Mouse (Mus musculus): ENCODE data around the gene Btnl10.

Gene Btnl10

DNA sequence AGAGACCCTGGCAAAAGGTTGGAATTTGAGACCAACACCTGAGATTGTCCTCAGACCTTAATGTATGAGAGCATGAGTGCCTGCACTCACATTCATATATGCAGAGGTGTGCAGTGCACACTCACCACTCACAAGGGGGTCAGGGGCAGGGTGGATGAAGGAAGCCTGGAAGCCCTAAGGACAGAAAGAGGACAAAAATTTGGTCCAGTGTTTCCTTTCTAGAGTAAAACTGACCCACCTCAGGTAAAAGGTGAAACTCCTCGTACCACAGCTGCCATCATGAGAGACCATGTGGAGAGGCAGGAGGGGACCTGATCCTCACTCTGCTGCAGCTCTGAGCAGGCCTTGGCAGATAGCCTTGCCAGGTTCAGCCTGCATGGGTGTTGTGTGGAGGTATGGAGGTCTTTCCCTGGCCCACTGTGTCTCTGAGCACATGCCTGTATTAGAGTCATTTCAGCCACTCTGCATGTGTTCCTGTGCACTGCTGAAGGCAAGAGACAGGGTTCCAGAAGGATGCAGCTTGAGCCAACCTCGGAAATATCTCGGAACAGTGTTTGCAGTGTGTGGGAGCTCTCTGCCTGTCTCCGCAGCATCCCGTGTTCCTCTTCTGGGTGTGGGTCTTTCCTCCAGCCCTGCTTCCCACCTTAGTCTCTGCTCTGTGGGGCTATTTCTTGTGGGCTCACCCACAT, 39.7 kb downstream of the Btnl10 start:
- in situ Hi-C loops (cut with MboI; ENCODE audit: low sequenced_read_pairs), result no loop called here

DNA sequence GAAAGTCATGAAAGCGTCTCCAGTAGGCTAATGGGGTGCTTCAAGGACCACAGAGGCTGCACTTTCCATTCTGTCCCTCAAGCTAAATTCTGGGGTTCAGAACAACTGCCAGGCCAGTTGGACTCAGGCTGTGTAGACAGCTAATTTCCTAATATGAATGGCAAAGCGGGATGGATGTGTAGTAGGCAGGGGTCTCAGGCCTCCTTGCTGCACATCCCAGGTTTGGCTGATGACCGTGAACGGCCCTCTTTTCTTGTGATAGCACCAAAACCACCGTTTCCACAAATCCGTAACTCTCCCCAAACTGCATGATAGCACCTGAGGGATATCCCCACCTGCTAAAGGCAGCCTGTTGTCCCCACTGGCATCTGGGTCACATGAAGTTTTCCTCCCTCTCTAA, 40.8 kb downstream of the Btnl10 start:
- in situ Hi-C loops (cut with MboI; ENCODE audit: low sequenced_read_pairs), result no loop called here

DNA sequence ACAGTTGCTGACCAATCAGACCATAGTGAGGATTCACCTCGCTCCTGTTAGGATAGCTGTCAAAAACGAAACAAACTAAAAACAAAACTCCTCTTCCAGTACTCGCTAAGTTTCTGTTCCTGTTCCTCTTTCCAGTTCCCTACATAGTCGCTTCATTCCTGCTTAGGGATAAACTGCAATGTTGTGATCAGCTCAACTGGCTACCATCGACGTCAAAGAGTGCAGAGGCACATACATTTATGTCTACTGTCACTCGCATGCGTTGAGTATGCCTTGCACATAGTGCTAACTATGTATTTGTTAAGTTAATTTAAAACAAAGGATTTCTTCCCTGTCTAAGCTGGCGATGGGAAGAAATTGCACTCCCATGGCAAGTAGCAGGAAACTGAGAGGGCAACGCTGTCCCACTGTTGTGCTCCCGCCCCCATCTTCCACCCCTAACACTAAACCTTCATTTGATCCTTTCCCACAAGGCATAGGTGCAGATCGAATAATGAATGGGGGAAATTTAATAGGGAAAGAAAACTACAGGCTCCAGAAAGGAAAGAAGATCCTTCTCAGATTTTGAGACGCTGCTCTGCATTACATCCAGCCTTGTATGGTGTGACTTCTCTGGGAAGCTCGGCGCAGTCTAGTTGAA, 41.6 kb downstream of the Btnl10 start:
- in situ Hi-C loops (cut with MboI; ENCODE audit: low sequenced_read_pairs), result no loop called here

DNA sequence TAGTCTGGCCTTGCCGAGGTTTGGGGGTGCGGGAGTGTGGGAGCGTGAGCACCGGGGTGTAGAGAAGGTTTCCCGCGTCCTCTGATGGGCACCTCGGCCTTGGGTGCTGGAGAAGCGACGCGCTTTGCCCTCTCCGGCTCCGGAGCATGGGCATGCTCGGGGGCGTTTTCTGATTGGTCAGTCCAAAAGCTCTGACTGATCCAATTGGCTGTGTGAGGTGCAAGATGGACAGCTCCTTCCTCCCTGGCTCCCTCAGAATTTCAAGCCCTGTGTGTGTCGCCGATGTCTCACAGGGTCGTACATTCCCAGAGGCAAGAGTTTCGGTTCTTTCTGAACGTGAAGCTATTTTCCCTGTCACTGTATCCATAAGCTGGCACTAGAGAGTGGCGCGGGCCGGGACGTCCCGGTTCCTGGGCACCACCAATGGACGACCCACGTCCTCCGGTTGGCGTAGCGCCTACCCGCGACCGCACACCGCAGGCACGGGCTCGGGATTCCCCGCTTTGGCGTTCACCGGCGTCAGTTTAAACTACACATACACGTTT, 42.3 kb downstream of the Btnl10 start:
- in situ Hi-C loops (cut with MboI; ENCODE audit: low sequenced_read_pairs), result no loop called here

DNA sequence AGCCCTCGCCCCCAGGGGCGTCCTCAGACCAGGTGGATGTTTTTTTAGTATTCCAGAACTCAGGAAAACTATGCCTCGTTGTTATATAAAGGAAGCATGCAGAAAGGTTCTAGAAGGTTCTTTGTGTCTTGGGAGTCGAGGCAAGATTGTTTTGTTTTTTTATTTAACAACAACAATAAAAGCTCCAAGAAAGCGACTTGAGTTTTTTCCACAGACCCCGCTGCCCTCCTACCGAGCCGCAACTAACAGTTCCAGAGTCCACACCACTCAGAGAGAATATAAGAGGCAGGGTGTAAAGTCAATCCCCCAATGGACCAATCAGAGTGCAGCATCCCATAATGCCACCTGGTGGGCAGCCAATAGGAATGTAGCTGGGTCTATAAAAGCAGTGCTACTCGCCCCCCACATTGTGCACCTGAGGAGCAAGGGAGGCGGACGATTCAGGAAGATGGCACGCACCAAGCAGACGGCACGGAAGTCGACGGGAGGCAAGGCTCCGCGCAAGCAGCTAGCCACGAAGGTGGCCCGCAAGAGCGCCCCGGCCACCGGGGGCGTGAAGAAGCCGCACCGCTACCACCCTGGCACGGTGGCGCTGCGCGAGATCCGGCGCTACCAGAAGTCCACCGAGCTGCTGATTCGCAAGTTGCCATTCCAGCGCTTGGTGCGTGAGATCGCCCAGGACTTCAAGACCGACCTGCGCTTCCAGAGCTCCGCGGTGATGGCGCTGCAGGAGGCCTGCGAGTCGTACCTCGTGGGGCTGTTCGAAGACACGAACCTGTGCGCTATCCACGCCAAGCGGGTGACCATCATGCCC, 43.9 kb downstream of the Btnl10 start:
- in situ Hi-C loops (cut with MboI; ENCODE audit: low sequenced_read_pairs), result no loop called here

DNA sequence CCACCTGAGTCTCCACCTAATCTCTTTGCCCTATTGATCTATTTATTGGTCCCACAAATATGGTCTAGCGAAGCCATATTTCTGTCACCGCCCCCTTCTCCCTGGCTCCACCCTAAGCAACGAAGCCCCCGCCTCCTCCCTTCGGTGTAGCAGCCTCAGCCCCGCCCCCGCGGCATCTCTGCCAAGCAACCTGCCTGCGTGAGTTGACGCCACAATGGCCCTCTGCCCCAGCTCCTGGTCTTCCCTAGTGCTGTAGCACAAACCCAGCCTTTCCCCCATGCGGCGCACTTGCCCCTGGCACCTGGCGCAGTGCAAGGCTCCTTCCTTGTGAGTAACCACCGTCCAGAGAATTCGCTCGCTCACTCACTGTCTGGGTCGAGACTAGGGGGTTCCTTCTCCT, 45.8 kb downstream of the Btnl10 start:
- in situ Hi-C loops (cut with MboI; ENCODE audit: low sequenced_read_pairs), result no loop called here

DNA sequence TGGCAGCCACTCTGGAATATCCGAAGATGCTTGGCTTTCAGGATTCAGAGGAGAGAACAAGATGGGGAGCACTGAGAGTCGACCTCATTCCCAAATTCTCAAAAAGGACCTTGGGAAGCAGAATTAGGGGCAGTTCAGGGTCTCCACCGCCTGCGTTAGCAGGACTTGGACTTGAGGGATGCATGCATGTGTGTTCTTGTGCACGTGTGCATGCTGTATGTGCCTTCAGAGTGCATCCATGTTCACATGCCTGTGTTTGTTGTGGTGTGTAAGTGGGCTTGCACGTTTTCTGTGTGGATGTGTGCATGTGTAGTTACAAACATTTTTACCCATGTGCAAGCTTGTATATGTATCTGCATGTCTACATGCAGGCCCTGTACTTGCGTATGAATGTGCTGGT, 46.5 kb downstream of the Btnl10 start:
- in situ Hi-C loops (cut with MboI; ENCODE audit: low sequenced_read_pairs), result no loop called here

DNA sequence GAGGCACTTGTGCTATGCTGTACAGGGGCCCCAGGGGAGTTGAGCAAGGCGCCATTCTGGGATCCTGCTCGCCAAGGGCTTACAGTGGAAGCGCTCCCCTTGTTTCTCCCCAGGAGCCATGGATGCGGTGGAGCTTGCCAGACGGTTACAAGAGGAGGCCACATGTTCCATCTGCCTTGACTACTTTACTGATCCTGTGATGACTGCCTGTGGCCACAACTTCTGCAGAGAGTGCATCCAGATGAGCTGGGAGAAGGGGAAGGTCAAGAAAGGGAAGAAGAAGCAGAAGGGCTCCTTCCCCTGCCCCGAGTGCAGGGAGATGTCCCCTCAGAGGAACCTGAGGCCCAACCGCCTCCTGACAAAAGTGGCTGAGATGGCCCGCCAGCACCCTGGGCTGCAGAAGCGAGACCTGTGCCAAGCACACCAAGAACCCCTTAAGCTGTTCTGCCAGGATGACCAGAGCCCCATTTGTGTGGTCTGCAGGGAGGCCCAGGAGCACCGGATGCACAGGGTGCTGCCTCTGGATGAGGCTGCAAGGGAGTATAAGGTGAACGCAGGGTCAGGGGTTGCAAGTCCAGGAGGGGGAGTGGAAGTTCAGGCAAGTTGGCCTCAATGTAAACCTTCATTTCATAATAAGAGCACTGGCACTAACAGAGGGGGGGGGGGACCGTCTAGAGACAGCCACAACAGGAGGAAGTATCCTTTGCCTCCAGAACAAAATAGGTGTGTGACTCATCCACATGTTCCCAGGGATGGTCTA, 47.5 kb downstream of the Btnl10 start:
- in situ Hi-C loops (cut with MboI; ENCODE audit: low sequenced_read_pairs), result no loop called here

DNA sequence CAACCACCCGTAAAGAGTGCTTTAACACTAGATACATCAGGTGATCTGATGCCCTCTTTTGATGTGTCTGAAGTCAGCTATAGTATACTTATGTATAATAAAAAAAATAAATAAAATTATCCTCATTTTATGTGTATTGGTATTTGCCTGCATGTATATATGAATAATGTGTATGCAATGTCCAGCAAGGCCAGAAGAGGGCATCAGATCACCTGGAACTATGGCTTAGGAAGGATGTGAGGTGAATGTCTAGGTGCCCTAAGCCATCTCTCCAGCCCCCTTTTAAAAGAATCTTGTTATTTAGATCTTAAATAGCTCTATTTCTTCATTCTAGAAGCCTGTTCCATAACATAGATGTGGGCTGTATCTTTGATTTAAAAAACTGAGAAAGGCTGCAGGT, 49.6 kb downstream of the Btnl10 start:
- in situ Hi-C loops (cut with MboI; ENCODE audit: low sequenced_read_pairs), result no loop called here

DNA sequence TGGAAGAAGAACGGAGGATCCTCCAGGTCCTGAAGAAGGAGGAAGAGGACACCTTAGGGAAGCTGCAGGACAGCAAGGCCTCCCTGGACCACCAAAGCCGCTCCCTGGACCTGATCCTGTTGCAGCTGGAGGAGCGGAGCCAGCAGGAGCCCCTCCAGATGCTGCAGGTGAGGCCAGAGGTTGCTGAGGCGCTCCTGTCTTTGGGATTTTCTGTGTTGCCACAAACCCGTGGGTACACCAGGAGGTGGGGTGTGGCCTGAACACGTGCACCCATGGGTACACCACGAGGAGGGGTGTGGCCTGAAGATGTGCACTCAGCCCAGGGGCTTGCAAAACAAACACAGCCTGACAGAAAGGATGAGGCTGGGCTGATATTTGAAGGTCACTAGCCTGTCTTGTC, 50.8 kb downstream of the Btnl10 start:
- in situ Hi-C loops (cut with MboI; ENCODE audit: low sequenced_read_pairs), result no loop called here

DNA sequence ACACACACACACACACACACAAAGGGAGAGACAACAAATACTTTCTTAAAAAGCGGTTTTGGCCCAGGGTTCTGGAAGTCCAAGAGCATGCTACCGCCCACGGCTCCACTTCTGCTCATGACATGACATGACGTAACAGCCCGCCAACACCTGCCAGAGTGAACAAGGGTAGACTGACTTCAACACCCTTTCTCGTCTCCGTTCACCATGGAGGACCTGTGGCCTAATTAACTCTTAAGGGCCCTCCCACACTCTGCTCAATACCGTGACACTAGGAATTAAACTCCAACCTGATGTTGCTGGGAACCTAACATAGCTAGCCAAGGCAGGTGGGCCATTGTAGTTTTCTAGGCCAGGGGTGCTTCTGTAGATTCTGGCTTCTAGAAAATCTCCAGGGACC, 51.3 kb downstream of the Btnl10 start:
- in situ Hi-C loops (cut with MboI; ENCODE audit: low sequenced_read_pairs), result no loop called here

DNA sequence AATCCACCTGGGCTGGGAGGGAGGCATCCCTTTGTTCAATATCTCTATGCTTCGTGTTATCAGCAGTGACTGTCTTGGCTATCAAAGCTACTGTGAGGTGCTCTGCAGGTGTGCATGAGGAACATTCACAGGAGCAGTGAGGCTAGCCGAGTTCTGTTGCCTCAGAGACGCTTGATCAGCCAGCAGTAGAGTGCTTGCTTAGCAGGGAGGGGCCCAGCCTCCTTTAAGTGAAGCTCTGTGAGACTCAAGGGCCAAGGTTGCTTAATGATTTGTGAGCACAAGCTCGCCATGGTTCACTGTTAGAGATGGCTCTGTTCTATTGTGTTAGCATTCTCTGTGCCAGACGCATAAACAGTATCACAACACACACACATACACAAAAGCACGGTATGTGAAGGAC, 52.0 kb downstream of the Btnl10 start:
- in situ Hi-C loops (cut with MboI; ENCODE audit: low sequenced_read_pairs), result no loop called here

DNA sequence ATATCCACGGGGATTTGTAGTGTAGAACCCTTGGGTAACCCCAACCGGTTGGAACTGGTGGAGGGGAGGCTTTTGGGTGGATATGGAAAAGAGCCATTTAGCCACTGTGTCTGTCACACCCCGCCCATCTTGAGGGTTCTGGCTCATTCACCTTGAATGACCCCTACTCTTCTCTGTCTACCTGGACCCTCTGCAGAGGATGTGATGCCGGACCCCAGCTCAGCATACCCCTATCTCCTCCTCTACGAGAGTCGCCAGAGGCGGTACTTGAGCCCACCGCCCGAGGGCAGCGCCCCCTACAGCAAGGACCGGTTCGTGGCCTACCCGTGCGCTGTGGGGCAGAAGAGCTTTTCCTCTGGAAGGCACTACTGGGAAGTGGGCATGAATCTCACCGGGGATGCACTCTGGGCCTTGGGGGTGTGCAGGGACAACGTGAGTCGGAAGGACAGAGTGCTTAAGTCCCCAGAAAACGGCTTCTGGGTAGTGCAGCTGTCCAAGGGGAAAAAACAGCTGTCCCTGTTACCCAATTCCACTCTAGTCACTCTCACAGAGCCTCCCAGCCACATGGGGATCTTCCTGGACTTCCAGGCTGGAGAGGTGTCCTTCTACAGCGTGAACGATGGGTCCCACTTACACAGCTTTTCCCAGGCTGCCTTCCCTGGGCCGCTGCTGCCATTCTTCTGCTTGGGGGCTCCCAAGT, 53.3 kb downstream of the Btnl10 start:
- in situ Hi-C loops (cut with MboI; ENCODE audit: low sequenced_read_pairs), result no loop called here

DNA sequence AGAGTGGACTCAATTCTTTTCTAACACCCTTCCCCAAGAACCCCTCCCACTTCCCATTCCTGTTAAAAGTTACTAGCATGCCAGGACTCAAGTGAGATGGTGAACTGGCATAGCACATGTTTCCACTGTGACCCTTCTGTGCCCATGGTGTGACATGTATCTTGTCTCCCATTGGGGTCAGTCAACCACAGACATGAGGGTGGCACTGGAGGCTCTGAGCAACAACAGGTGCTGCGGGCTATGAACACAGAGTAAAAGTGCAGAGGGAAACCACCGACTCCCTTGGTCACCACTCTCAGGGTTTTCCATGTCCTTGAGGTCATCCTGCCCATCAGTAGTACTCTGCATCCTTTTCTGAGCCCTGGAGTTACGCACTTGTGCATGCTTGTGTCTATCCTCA, 54.1 kb downstream of the Btnl10 start:
- in situ Hi-C loops (cut with MboI; ENCODE audit: low sequenced_read_pairs), result no loop called here

DNA sequence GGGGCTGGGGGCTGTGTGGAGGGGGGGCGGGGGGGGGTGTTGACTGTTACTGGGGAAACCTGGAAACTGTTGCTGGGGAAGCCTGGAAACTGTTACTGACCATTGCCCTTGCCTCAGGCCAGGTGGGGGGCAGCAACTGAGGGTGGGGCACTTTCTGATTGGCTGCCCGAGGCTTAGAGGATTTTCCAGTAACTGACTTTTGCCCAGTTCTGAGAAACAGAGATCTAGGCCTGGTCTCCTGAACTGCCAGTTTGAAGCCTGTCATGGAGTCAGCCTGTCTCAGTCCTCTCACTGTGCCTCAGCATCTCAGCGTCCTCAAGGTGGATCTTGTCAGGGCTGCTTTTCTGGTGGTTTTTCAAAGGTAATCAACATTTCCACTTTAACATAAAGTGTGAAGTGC, 56.7 kb downstream of the Btnl10 start:
- in situ Hi-C loops (cut with MboI; ENCODE audit: low sequenced_read_pairs), result no loop called here

Measured in CH12F3 (cell line).